Mouse (Mus musculus) thymus, adult 2 months (tissue): Measurements from ENCODE around the gene Lrrc7.

Experiments used
- CTCF ChIP-seq: fragments of 200-500 bp; IDR thresholded peaks from 2 replicates; pipeline ENCODE4 v1.5.1; 2012; ENCODE audit warnings: mild to moderate bottlenecking, control low read depth, low read length, moderate library complexity, borderline replicate concordance; ENCODE audit not compliant: control insufficient read depth, poor library complexity, insufficient read depth; ENCODE audit errors: extremely low read depth
- POLR2A ChIP-seq: fragments of 200-500 bp; IDR thresholded peaks from 2 replicates; pipeline ENCODE4 v1.6.1; 2012; ENCODE audit warnings: mild to moderate bottlenecking, low read length, control low read depth, moderate library complexity; ENCODE audit not compliant: control insufficient read depth, poor library complexity, insufficient read depth; ENCODE audit errors: extremely low read depth

GRCm38 (mm10) chr3:158163127-158163526, 398.9 kb downstream of the Lrrc7 start:
- TF ChIP-seq POLR2A, result no peak
- TF ChIP-seq CTCF, result no peak
